Mouse (Mus musculus) adrenal gland, adult (tissue): ENCODE results near the gene Nckap5.
"Not testable (repeated sequence)": the region's sequence is repeated elsewhere in the genome, so short reads cannot be mapped to it uniquely, and the experiment has no call there.

Experiments
- DNase-seq, 2 experiments: peaks; one replicate each; pipeline ENCODE4 v3.0.0; 2022 to 2023; ENCODE audit warnings: low spot score in 1 of 2; ENCODE audit not compliant: inconsistent age in 2 of 2

Gene Nckap5

DNA sequence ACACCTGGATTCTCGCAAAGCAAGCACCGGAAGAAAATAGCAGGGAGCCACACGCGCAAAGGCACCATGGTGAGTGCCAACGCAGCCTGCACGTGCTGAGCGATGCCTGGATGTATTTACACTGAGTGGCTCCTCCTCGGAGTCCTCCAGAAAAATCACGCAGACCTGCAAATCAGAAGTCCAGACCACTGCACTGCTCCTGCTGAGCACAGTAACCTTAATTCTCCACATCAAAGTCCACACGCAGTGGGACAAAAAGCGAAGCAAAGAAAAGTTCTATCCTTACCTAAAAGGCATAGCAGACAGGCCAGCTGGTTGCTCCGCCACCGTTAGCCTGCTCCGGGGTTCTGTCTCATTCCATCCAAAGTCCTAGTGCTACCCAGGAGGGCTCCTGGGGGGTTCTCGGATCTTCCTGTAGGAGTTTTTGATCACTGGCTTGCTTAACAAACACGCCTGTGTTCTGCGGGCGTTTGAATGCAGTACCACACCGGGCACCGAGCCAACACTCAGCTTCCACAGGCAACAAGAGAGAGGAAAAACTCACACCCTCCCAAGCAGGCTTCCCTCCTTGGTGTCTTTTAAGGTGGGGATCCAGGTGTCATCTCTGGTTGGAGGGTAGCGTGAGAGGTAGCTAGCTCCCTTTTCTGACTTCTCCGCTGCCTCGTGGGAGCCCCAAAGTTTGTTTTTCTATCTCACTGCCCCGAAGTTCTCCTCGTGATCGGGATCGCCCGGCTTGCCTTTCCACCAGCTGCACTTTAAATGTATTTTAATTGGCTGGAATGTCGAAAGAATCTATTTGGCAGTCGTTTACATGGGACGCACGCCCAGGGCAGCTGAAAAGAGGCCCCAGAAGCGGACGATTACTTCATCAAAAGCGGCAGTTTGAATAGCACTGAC is at the start of gene Nckap5:
Gene Nckap5, minus strand, starts transcription at position 769 of the 897 bp plus-strand sequence.
- peak; percentile 39 to 85 for DNase-seq

DNA sequence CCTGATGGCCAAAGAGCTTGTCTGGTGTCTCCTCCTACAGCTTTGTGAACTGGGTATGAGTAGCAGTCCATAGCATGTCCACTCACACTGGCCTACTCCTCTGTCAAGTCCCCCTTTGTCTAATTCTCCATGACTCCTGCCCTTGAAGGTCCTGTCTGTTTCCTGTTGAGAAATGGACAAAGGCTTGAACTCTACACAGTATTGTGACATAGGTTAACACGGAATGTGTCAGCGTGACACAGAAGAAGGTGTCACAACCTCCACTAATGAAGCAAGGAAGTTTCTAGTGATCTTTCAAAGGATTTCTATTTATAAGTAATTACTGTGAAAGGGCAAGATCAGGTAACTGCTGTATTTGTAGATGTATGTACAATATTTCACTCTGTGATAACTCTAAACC is 46.9 kb upstream of the Nckap5 start:
- DNase-seq = no peak

DNA sequence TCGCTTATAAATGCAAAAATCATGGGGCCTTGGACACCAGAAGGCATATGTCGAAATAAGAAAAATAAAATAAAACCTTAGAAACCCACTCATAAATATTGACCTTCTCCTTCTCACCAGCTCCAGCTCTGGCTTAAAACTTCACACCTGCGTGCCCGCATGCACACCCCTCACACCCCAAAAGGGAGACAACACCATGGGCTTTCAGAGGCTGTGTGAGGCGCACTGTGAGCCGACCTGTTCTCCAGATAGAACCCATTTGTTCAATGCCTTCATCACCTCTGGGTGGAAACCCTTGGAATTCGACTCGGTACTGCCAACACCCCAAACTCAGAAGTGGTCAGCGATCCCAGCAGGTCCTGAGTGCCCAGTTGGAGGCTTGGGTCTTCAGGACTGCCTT is 37.8 kb upstream of the Nckap5 start:
- DNase-seq = no peak

DNA sequence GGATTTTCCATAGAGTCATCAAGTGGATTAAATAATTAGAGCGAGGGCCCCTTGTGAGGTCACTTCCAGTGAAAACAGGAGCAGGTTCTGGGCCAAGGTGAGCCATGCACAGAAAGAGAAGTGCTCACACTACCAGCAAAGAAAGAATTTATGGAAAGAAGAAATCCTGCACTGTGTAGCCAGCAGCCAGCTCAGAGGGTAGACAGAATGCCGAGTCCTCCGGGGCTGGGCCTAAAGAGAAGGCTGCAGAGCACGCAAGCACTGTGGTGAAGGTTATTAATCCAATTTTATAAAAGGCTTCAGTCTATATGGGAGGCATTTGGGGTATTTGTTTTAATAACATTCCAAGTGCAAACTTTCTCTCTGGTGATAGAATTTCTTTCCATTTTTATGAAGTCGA is 37.3 kb upstream of the Nckap5 start:
- no peak for DNase-seq

DNA sequence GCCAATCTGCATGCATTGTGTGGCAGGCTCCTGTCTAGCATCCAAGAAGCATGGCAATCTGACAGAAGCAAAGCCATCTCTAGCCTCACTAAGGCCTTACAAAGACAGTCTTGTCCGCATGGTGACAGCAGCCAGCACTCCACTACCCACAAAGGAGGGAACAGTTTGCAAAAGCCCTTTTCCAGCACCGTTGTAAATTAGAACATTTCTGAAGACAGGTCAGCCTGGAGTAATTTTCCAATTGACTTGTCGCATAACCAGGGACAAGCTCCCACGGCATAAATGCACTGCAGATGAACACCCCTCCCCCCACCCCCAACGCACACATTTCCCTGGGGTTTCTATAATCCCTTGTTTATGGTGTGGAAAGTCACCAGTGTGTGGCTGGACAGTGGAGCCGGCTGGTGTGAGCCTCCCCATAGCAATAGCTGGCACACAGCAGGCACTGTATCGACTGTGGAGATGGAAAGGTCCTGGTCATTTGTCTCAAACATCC is 35.0 kb upstream of the Nckap5 start:
- DNase-seq = no peak

DNA sequence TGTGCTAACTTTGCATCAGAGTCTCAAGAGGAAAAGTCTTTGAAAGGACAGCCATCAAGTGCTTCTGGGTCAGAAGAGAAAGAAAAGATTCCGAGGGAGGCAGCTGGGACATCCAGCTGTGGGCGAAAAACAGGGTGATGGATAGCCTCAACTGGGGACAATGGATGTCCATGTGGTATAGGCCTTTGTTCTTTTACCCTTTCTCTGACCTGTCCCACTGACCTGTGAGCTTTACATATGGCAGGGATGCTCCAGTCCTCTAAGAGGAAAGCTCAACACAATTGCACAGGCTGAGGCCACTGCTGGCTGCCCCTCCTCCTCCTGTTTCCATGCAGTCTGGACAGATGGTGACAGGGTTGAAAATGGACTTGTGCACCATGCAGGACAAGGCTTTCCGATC is 31.2 kb upstream of the Nckap5 start:
- no peak for DNase-seq

DNA sequence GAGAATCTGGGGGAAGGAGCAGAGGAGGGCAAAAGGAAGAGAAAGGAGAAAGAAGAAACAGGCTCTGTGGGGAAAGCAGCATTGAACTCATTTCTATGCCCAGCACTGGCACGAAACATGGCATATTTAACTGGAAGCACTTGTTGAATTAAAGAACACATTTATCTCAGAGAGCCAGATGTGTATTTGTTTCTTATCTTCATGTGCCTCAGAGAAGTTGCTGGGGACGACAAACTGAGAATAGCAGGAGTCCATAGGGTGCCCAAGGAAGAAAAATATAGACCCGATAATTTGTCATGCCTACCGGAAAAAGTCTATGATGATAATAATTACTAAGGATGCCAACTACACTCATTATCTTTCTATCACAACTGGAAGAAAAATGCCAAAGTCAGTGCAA is 29.9 kb upstream of the Nckap5 start:
- DNase-seq = no peak

DNA sequence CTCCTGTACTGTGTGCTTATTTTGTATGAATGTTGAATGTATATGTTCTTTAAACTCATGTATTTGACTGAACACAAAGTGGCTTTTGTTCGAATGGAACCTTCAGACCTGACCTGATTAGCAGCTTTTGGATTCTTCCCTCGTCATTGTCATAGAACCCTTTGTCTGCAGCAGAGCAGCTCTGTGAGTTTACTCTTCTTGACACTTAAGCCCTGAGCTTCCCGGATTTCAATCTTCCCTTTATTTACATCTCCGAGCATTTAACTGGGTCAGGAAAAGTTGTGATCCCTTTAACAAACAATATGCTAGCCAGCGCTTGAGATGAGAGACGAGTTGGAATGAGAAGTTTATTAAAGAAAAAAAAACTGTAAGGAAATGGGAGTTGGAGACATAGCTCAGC is 18.9 kb upstream of the Nckap5 start:
- no peak for DNase-seq

DNA sequence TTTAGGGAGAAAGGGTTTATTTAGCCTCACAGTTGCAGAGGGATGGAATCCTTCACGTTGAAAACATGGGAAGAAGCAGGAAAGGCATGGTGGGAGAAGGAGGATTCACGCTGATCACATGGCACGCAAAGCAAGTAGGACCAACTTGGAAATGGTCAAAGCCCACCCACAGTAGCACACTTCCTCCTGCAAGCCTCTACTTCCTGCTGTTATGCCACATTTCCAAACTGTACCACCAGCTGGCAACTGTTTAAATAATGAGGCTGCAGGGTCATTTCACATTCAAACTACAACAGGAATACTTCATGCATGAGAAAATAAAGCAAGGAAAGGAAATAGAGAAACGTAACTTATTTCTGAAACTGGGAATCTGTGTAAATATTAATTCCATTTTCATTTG is 15.7 kb upstream of the Nckap5 start:
- DNase-seq = no peak

DNA sequence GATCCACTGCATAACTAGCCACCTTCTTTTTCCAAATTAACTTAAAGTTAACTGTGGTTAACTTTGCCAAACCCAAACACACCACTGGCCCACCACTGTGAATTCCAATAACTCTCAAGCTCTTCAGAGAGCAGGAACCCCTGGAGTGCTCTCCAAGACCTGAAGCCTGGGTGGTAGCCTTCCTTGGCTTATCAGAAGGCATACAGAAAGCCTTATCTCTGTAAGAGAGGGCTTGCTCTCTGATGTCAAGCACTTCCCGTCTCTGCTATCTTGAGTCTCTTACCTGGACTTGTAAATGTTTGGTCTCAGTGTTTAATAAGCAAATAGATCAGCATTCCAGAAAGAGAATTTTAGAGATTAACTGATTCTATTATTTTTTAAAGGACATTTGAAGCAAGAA is 2.3 kb upstream of the Nckap5 start:
- no peak for DNase-seq

DNA sequence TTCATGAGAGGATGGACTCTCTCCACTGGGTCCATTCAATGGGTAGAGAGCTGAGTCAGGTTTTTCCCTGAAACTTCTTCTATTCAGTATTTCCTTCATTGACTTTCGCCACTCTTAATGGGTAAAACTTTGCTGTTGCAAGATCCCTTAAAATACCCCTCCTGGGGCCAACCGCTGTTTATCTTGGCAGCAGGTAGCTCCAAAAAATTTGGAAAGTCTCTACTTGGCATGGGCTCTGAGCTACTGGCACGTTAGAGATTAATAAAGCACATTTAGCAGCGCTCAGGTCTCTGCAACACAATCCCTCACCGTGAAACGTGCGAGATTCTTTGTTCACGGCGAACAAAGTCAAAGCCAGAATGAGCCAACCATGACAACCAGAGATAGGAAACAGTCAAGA is 1.6 kb downstream of the Nckap5 start:
- DNase-seq = peak in 1 of 2 experiments; percentile 54

DNA sequence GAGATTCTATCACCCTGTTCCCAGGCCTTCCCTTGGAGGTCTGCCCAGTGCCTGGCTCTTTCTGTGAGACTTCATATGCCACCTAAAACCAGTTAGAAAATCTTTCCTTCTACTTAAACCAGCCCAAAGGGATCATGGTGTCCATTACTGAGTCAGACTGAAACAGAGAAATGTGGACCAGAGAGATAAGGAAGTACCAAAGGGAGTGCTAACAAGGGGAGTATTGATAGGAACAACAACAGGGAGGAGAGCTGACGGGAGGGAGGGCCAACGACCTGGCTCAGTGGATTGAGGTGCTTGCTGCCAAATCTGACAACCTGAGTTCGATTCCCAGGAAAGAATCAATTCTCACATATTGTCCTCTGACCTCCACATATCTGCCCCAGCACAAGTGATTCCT is 5.8 kb downstream of the Nckap5 start:
- DNase-seq = no peak

DNA sequence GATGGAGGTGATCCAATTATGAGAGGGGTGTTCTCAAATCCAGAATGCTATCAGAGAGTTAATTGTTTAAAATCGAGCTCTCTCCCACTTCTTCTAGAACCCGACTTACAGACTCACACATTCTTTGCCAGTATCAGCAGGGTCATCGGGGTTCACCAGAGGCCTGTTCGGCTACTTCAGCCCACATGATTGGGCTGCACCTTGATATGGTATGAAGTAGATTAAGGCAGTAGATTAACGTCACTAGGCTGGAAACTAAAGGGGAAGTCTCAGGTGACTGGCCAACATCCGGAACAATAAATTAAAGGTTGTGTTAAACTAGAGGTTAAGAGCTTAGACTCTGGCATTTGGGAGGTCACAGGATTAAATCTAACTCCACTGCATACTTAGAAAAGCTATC is 8.4 kb downstream of the Nckap5 start:
- DNase-seq = no peak

DNA sequence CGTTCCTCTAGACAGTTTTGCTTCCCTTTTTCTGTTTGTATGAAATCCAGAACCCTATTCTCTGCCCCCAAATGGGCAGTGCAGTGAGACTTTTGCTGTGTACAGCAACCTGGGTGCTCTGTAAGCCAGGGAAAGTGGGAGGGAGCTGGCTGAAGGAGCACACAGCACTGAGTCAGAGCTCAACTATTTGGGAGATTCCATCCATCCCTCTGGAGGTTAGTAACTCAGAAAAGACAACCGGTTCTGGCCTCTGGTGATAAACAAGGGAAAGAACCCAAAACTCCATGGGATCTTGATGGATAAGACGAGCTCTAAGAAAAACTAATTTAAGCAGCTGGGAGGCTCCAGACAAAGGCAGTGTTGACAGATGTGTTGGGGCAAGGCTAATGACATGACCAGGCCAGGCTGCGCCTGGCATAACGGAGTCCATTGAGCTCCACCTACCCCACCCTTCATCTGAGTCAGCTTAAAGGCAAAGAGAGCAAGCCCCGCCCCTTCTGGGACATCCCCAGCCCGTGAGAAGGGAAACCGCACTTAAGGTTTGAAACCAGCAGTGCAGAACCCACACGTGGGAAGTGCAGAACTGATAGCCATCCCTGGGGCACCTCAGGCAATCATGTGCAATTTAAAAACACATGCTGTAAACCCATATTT is 13.1 kb downstream of the Nckap5 start:
- peak; percentile 47 to 73 for DNase-seq

DNA sequence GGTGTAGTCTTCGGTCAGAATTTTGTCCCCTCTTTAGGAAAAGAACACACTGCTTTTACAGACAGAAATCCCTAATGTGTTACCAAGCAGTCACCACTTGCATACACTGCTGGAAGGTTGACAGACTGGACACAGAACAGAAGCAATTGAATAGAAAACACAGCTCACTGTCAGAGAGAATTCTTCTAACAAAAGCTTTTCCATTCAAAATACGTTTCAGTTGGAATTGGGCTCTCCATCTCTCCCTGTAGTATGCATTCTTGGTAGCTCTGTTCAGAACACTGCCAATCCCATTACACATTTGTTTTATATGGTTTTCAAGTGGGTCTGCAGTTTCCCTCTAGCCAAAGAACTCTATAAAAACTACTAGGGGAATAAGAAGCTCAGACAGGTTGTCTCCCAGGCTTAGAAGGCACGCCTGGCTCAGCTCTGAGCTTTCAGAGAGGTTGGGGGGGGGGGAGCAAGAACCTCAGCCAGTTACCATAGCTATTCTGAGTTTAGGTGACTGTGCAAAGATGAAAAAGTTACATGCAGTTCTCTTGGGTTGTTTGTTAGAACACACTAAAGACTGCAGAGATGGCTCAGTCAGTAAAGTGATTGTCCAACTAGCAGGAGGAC is 23.5 kb downstream of the Nckap5 start:
- DNase-seq = no peak

DNA sequence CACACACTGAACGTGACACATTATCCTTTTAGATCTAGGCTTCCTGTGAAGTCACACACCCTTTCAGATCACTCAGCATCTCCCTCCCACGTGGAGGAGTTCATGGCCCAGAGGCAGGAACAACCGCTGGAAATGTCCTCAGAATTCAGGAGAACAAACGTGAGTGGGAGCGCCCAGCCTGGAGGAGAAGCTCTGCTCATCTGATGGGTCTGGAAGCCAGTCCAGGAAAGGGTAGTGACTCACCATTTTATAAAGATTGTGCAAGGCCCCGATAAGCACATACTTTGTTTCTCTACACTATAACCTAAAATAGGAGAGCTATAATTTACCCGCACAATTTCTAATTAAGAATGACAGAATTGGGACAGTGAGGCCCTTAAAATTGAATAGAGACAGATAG is 24.1 kb downstream of the Nckap5 start:
- DNase-seq = peak; percentile 39 to 69

DNA sequence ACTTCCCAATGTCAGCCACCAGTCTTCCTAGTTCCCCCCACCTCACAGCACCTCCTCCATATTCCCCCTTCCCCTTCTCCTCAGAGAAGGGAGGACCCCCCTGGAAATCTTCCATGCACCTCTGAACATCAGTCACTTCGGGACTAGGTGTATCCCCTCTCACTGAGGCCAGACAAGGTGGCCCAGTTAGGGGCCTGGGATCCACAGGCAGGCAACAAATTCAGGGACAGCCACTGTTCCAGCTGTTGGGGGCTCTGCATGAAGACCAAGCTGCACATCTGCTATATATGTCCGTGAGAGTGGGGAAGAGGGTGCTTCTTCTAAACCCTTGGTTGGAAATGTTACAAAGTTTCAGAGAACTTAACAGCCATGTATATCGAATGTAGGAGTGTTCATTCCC is 28.2 kb downstream of the Nckap5 start:
- no peak for DNase-seq

DNA sequence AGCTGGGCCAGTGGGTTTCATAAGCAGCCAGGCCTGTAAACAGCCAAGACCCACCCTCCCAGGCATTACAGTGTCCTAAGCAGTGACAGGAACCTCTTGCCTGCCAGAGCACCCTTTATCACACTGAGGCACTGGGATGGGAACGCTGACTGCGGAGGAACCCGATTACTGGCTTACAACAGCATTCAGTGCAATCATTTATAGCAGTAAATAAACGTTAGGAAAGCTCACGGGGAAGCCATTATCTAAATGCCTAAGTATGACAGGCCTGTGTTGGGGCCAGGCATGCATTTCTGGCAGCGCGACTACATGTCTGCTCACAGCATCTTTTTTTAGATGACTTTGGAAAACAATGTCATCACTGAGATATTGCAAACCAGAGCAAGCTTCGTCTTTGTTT is 28.9 kb downstream of the Nckap5 start:
- no peak for DNase-seq

DNA sequence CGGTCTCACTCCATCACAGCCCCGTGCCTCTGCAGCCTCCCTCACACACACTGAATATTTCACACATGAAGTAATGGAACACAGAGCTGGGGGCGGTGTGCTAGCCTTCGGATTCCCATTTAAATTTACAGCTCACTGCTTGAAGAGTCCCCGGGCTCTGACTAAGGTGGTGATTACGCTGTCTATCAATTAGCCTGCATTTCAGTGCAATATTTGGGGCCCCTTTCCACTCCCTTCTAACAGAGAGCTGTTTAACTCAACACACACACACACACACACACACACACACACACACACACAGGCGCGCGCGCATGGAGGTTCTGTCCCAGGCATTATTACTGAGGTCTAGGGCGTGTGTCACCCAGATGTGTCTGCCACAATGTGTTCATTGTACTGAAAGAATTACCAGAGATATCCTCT is 31.2 kb downstream of the Nckap5 start:
- DNase-seq = no peak

DNA sequence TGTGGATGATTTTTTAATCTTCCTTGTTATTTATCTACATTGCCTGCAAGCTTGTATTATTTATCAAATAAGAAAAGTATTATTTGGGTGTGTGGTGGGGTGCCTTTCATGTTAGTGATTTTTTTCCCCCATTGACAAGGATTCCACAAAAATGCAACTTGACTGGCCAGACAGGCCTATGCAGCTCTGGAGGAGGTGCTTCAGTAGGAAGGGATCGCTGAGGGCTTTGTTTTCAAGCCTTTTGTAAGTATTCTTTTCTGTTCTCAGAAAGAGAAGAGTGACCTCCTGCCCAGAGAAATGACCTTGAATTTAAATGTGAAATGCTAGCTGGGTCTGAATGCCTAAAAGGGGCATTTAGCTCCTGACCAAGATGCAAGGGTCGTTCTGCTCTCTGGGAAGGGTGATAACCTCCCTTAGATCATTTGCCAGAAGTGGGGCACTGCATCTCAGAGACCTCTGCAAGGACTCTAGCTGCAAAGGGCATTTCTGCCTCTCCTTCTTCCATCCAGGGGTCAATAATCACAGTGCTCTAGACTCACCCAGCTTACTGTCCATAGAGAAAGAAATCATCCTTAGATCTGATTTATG is 50.2 kb downstream of the Nckap5 start:
- DNase-seq = not testable (repeated sequence)

DNA sequence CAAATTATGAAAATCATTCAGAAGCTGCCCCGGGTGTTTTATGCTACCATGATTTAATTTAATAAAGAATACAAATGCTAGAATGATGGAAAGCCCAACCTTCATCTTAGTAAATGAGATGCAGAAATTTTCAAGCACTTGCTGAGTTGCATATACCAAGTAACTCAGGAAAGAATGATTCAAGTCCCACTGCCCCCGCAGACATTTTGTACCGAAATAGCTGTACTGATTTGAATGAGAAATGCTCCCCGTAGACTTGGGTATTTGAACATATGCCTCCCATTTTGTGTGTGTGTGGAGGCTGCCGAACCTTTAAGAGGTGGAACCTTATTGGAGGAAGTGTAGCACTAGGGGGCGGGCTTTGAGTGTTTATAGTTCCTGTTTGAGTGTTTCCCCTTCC is 56.7 kb downstream of the Nckap5 start:
- not testable (repeated sequence) for DNase-seq
